Mouse (Mus musculus) spleen, adult 2 months (tissue): ENCODE measurements around the gene Npff.

Source experiments
- CTCF ChIP-seq: fragments of 200-500 bp; IDR thresholded peaks from 2 replicates; pipeline ENCODE4 v1.5.1; 2011; ENCODE audit warnings: mild to moderate bottlenecking, inconsistent platforms; ENCODE audit not compliant: insufficient read depth, insufficient read length, insufficient replicate concordance; ENCODE audit errors: extremely low read depth
- POLR2A ChIP-seq: fragments of 200-500 bp; IDR thresholded peaks from 2 replicates; pipeline ENCODE4 v1.6.1; 2011; ENCODE audit warnings: low read depth, low read length, inconsistent platforms

- TF ChIP-seq POLR2A (no peak), CTCF (no peak)
These were observed 24.9 kb downstream of the Npff start for GRCm38 (mm10) chr15:102499851-102500250.
